Mouse (Mus musculus) ovary, postnatal 10 days (tissue): ENCODE data around the gene Brdt.
A peak's percentile ranks its signal among the peaks of the same experiment; 100 is the strongest.

ENCODE experiments used
- DNase-seq: peaks from one replicate; pipeline ENCODE4 v3.0.0; 2022; ENCODE audit warnings: low spot score

Gene Brdt

DNA sequence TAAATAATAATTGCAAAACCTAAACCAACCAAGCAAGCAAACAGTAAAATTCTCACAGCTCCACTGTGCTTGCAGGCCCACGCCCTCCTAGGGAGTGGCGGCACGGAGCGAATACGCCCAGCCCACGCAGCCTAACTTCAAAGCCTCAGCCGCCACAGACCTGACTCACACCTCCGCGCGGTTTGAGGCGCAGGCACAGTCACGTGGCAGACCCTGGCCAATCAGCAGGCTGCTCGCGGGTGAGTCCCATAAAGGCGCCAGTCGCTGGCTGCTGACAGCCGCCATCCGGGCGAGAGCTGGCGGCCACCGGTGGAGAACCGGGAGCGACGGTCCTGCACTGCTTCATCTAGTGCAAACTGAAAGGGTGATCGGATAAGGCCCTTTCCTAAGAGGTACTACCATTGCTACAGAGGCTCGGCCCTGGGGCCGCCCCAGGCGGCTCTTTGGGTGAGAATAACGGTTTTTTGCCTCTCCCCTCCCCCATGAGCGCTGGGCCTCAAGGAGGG lies at the start of gene Brdt:
Gene Brdt, plus strand, starts transcription at position 244 of the 506 bp plus-strand sequence.
- DNase-seq, result no peak

DNA sequence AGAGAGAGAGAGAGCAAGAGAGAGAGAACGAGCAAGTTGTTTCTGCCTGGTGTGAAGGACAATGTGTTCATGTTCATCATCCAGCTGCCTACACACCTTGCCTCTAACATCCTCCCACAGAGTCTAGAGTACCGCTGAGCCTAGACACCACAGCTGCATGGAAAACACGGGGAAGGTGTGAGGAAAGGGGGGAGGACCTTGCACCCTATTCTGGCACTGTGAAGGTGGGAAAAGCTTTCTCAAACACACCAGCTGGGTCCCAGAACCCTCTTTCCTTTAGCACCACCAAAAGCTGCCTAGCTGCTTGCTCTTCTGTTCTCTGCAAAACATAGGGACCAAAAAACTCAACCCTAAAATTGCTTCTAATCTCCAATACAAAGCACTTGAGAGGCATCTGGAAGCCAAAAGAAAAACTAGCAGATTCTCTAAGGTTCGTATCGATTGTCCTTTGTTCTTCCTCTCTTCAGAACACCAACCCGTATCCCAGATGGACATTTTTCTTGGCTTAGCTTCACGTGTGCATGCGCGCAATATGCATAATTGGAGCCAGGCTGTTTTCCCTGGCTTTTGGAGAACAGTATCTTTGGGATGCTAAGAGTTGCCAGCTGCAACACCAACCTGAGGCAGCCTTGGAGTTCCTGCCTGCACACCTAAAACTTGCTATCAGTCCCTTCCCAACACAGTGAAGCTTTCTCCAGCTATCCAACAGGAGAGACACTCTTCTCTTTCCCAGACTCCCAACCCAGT lies 48.2 kb upstream of the Brdt start:
- DNase-seq, result no peak

DNA sequence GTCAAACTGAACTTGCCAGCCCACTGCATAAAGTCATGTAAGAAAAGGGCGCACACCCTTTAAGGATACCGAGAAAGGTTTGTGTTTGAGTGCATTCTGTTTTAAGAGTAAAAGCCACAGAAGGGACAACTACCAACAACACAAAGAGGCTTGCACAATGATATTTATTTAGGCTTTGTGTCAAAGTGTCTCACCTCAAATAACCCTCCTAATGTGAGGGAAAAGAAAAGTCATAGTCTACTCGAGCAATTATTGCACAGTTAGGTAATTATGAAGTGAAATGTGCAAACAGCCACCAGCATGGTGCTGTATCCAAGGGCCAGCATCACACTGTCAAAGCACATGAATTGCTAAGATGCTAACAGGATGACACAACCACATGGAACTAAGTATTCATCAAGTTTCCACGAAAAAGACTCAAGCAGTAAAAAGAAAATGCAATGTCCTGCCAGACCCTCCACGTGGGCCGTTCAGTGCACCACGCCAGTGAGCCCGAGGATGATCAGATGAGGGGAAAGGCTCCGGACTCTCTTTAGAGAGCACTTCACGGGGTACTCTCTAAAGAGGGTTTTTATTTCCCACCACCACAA lies 46.9 kb upstream of the Brdt start:
- DNase-seq, result no peak

DNA sequence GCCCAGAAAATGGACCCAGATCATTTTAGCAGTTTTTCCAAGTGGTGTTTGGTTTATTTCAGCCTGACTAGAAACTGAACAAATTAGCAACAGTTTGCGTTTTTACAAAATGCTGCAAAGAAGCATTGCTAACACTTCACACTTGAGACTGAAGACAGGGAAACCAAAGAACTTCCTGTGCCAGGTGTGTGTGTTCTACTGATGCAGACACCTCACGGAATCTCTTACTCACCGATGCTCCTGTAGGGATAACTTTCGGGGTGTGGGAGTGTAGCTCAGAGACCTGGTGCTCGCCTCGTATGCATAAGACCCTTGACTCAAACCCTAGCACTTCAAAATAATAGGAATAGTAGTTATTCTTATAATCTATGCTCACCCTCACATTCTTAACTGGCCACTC lies 45.4 kb upstream of the Brdt start:
- no peak for DNase-seq

DNA sequence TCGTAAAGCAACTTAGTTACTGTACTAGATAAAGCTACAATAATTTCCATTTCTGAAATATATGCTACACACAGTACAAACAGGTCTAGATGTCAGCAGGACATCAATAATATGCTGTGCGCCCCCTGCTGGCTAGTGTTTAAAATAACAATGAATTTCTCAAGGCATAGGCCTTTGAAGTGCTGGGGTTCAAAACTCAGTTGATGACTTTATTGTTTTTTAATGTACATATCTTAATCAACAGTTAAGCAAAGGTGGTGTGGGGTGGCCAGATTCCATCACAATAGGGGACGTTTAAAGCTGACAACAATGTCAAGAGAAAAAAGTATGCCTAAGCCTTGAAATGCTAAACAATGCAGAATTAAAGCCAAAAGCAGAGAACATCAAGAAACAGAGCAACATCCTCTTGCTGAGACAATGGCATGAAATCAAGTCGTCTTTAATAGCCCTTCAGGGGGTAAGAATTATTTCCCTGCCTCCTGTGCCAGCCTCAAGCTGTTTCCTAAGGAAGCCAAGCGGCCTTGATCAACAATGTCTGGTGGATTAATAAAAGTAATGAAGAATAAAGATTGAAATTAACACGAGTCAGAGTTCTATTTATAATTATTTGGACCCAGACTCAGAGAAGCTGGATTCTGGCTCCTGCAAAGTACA lies 43.6 kb upstream of the Brdt start:
- peak; percentile 44 for DNase-seq

DNA sequence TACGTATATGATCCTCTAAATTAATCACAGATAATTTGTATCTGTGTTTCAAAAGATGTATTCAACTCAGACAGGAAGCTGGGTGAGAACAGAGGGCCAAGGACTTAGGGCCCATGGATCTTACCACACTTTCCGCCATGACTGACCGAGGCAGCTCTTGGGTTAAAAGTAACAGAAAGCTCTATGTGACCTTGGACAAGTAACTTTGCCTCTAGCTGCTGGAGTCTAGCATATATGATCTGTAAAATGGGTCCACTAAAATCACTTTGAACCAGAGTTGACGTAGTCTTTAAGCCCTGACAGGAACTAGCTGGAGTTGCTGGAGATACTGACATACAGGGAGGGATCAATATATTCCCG lies 43.1 kb upstream of the Brdt start:
- no peak for DNase-seq

DNA sequence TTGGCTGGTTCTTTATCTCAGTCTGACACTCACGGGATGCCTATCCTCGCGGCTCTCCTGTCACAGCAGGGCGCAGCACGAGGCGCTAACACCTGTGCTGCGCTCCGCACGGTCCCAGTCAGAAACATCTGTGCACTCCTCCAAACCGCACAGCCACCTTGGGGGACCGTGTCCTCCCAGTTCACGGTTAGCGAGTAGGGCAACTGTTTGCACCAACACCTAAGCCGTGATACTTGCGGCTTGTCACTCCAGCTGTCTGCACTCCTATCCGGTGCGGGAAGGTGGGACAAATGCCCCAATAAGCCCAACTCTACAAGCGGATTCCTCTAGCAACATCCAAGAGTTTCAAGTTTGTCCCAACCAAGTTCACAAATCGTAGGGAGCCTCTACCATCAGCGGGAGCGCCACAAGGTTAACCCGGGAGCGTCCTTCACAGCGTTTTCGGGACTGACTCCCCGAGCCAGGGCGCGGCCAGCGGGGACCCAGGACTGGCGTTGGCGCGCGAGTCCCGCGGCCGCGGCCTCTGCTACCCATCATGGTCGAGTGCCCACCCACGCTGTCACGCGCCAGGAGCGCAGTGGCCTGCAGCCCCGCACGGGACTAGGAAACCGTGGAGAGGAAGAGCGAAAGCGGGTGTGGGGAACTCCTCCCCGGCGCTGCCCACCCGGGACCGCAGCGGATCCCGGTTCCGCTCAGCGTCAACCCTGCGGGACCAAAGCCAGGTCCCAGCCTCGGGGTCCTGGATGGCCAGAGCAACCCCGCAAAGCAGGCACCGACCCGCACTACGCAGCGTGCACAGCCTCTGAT lies 42.3 kb upstream of the Brdt start:
- peak; percentile 67 for DNase-seq

DNA sequence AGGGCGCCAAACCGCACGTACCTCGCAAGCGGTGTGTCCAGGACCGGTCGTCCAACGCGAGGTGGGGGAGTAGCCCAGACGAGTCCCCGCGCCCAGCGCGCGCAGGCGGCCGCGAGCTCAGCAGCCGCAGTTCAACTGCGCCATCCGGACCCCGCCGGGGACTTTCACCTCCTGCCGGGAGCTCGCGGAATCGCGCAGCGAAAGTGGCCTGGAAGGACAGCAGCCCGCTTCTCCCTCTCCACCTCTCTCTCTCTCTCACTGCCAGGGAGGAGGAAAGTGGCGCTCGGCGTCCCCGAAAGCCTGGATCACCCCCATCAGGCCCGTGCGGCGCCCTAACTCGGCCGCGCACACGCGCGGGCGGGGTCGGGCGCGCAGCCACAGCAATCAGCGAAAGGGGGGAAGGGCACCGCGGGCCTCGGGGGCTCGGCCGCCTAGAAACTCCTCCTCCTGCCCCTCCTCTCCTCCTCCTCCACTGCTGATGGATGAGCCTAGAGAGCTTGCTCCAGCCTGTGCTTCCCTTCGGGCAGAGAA lies 41.7 kb upstream of the Brdt start, which contains the start of gene Tgfbr3:
Gene Tgfbr3, minus strand, starts transcription at position 396 of the 531 bp plus-strand sequence.
- DNase-seq, result no peak

DNA sequence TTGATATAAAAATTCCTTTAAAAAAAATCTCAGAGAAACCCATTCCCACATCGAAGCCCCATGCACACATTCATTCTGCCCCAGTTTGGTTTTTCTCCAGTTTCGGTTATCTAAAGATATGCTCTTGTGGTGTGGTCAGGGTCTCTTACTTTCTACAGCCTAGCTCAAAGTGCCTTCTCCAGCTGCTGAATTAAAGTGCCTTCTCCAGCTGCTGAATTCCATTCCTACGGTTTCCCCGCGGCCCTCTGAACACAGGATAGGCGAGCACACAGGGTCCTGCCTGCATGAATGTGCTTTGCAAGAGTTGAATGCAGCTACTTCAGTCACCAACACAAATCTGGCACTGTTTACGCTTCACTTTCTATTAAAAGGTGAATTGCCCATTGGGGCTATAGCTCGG lies 41.0 kb upstream of the Brdt start:
- DNase-seq, result no peak

DNA sequence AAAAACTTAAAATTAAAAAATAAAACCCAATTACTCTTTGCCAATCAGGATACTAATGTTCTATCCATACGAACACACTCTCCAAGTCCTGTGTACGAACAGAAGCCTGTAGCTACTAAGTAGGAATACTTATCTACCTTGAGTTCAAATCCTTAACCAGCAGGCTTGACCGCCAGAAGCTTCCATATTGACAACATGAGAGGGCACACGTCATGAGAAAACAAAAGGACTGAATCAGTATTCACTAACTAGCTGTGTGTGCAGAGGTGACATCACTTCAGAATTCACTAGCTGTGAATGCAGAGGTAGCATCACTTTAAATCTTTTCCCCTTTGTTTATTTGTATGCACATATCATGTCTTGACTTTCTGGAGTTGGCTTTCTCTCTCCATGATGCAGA lies 36.9 kb upstream of the Brdt start:
- DNase-seq, result no peak

DNA sequence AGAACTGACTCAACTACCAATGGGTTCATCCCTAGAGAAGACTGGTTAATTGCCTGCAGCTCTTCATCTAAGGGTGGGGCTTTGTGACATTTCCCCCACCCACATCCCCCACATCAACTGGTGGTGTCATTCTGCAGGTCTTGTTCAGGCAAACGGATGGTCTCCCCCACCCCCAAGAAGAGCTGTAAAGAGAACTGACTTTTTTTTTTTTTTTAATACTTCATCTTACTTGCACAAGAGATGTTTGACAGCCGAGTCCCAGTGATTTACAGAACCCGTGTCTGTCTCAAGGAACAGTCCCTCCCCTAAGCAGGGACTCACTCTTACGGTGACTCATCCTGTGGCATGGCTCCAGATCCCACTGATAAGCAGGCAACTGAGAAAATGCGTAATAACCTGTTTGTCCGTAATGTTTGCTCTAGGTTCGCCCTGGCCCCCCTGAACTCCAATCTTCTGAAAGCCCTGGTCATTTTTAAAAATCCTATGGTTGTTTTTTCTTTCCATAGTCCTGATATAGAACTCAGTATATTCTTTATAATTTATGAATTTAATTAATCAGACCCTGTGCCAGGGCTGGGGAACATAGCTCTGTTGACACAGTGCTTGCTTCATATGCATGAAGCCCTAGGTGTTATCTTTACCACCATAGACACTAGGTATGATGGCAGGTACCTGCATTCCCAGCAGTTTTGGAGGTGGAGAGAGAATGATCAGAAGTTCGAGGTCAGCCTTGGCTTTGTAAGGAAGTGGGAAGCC lies 35.7 kb upstream of the Brdt start:
- DNase-seq, result no peak

DNA sequence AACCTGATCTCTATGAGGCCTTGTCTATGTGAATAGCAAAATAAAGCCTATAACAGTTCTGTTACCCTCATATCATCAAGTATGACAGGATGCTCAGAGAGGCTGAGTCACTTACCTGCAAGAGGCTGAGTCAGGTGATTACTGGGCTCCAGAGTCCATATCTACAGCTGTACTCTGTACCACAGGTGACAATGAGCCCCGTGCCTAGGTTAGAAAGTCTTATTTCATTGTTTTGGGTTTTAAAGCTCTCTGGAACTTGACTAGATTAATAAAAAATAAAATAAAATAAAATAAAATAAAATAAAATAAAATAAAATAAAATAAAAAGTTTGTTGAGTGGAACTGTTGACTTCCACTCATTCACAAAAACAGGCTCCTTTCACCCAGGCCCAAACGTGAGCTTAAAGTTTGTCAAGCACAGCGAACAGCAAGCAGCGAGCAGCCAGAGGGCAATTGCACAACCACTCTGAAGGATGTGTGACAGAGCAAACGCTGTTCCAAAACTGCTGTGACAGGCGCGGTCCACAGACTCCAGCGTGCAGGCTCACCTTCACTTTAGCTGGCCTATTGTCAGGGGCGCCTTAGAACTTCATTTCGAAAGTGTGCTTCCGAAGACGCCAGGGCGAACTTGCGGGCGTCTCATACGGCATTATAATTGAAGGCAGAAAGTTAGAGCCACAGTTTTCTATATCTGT lies 35.0 kb upstream of the Brdt start:
- DNase-seq, result no peak

DNA sequence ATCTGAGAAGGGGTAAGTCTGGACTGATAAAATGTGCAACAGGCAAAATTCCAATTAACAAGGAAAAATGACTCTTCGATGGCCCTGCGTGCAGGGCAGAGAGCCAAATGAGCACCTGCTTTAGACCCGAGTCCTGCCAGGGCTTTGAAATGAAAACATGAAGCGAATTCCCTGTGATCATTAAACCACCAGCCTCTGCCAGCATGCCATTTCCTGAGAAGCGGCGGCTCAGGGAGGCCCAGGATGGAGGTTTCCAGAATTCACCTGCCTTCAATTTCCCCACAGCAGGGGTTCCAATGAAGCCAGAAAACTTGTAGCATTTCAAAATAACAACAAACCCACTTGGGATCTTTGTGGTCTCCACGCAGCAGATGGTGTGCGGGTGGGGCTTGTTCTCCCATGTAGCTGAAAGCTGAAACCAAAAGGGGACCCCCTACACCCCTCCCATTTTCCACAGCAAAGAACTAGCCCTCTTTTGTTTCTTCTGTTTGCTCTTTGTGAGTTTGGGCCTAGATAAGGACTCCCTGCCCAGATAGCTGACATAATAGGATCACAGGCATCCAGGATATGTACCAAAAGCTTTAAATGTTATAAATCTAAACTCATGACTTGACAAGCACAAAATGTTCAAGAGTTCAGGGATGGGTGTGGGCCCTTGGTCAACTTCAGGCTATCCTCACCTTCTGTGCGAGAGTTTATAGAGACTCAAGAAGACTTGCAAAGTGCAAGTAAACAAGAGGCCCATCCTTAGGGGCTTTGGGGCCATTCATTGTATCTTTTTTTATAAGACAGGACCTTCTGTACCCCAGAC lies 34.2 kb upstream of the Brdt start:
- no peak for DNase-seq

DNA sequence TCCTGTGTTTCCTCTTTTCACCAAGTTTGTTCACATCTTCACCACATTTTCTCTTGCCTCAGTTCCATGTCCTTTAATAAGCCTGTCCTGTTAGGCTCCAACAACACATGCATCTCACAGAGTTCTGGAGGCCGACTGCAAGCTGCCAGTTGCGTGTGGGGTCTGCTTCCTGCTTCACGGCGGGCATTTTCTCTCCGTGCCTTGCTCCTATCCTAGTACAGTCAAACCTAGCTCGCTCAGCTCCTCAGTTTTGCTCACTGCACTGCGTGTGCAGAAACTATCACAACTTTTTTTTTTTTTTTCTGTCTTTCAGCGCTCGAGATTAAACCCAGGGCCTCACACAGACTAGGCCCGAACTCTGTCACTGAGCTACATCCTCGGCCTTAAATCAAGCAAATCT lies 32.1 kb upstream of the Brdt start:
- no peak for DNase-seq

DNA sequence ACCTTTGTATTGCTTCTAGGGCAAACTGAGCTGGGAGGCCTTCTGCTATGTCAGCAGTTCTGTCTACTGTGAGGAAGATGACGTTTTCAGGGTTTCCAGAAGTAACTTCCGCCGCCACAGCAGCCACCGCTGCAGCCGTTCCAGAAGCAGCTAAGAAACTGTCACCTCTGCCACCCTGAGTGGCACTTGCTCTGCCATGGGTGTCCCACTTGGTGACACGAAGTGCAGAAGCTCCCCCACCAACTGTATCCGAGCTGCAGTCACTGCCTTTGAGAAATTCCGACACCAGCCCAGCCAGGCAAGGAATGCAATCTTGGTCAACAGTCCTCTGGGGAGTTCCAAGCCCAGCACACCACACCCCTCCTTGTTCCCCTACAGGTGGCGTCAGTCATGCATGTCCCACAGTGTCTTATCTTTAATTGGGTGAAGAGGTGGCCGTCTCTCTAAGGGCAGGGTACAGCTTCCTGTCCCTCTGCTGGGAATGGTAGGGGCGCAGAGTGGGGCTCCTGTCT lies 27.6 kb upstream of the Brdt start:
- no peak for DNase-seq

DNA sequence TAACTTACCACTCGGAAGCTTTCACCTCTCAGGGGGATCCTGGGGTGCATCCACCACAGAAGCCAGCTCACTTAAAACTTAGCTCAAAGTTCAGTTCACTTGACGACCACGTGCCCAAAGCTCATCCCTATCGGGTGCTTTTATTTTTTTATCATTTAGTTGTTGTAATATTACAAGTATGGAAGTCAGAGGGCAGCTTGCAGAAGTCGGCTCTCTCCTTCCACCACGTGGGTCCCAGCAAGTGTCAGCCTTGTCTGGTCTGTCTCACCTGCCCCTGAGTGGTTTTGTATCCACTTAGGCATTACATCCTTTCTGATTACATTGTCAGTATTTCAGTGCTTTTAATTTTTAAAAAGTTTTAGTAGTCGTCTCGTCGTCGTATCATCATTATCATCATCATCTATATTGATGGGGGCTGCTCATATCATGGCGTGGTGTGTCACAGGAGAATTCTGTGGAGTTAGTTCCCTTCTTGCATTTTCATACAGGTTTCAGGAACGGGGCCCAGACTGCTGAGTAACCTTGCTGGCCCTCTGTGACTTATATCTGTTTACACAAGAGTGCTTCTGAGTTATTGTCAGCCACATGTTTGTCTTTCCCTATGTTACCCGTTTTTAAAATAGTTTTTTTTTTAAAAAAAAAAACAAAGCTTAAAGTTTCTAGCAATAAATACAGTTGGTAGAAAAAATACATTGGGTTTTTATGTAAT lies 26.7 kb upstream of the Brdt start:
- DNase-seq, result no peak

DNA sequence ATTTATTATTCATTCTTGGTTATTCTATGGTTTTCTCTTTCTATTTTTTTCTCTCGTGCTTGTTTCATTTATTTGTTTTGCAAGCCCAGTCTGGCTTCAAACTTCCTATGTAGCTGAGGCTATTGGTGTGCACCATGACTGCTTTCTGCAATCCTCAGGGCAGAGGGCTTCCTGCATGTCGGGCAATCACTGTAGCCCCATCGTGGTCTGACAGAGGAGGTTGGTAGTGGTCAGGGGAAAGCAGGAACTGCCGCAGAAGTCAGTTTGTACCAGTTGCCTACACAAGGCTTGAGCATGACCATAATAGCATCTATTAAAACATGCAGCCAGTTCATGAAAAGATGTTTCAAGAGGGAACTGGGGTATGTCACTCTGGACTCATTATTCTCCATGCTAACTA lies 23.5 kb upstream of the Brdt start:
- no peak for DNase-seq

DNA sequence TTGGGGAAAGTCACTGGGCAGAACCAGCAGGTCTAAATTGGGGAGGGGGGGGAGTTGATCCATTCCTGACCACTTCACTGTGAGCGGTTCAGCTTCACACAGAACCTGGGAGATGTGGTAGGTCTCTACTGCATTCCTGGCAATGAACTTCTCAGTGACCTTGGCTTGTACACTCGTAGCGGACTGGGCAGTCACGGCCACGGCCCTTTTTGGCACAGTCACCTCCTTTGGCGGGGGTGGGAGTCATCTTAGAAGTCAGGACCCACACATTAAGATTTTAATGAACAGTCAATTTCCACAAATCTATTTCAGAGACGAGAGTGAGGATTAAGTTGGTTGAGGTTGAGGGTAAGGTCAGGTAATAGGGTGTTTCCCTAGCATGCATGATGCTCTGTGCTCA lies 13.8 kb upstream of the Brdt start:
- DNase-seq, result no peak

DNA sequence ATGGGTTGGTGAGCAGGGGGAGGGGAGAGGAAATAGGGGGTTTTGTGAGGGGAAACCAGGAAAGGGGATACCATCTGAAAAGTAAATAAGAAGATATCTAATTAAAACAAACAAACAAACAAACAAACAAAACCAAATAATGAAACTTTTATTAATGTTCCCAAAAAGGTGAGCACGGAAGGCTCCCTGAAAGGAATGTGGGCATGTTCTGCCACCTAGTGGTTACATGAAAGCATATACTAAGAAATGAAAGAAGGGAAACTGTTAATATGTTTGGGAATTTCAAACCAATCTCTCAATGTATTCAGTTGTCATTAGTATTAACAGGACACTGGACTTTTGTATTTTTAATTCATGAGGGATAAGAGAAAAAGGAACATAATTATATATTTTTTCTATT lies 10.3 kb upstream of the Brdt start:
- no peak for DNase-seq
